Mouse (Mus musculus) urinary bladder, postnatal 36 days (tissue): ENCODE measurements around the gene Herc3.
"Not testable (repeated sequence)": the region's sequence is repeated elsewhere in the genome, so short reads cannot be mapped to it uniquely, and the experiment has no call there.

ENCODE experiments used
- DNase-seq, 2 experiments: peaks; one replicate each; pipeline ENCODE4 v3.0.0; 2022; ENCODE audit warnings: low spot score in 2 of 2, mixed read lengths in 1 of 2

Herc3 gene

DNA sequence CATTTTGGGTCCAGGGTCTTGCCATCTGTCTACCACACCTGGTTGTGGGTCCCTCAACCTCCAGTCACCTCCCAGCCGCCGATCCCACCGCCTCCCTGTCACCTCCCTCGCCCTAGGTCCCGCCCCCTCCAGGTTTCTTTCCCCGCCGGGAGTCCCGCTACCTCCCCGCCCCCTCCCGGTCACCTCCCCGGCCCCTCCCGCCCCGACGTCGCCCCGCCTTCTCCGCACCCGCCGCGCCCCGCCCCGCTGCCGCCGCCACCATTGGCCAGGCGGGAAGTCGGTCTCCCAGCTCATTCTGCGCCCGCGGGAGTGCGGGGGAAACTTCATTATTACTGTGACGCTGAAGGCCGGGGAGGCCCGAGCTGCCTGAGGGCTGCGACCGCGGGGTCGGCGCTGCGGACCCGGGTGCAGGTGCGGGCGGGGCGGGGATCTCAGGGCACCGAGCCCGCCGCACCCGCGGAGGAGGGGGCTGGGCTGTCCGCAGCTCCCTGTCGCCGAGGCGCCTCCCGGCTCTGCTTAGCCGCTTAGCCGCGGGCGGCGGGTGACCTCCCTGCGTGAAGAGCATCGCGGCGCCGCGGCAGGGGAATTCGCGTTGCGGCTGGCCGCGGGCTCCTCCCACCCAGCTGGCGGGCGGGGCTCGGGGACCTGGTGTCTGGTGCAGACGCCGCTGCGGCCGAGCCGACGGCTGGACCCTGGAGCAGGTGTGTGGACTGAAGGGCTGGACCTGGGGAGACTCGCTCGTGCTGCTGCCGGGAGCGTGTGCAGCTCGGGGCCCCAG lies at the start of gene Herc3:
Gene Herc3, plus strand, starts transcription at position 234 of the 778 bp plus-strand sequence.
- DNase-seq: peak; percentile 23 to 48

GRCm38 (mm10) chr6:58801394-58801793 lies 29.9 kb upstream of the Herc3 start:
- no peak for DNase-seq

DNA sequence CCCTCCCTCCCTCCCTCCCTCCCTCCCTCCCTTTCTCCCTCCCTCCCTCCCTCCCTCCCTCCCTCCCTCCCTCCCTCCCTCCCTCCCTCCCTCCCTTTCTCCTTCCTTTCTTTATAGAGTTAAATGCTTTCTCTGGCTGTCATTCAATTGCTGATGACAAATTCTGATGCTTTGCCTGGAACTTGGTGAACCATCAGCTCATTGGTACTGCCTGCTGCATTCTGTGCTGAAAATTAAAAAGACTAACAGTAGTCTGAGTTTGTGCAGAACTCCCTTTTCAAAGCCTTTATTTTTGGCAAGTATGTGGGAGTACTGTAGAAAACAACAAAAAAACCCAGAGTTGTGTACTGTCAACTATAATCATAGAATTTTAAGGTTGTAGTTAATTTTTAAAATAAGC lies 16.9 kb upstream of the Herc3 start:
- DNase-seq: no peak

GRCm38 (mm10) chr6:58817037-58817436 lies 14.2 kb upstream of the Herc3 start:
- not testable (repeated sequence) for DNase-seq

DNA sequence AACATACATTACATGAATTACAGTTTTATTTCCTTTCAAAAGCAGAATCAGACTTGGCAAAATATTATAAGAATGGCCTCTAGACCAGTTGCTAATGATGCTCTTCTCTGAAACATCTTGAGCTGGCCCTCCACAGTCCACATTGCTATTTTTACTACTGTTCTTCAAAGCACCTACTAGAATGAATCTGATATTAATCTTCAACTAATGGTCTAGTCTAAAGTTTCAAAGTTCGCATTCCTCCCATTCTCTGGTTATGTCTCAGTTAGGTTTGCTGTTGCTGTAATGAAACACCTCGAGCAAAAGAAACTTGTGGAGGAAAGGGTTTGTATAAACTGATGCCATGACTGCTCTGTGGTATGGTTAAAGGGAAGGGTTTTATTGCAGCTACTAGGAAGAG lies 5.6 kb upstream of the Herc3 start:
- no peak for DNase-seq

GRCm38 (mm10) chr6:58826089-58826488 lies 5.2 kb upstream of the Herc3 start:
- DNase-seq: no peak

DNA sequence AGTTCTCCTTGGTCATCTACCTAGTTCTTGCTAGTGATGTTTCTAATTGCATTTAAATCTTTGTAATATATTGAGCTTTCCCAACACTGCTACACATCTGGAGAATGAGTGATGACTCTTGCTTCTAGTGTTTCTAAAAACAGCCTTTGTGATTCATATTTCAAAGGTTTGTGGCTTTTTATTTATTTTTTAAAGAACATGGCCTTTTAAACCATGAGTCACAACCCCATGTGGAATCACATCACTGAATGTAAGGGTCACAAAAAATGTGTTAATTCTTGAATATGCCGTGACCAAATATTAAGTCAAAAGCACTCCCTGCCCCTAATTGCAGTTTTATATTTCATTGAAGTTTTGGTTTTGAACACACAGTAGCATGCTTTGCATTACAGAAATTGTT lies 2.7 kb upstream of the Herc3 start:
- DNase-seq: no peak

DNA sequence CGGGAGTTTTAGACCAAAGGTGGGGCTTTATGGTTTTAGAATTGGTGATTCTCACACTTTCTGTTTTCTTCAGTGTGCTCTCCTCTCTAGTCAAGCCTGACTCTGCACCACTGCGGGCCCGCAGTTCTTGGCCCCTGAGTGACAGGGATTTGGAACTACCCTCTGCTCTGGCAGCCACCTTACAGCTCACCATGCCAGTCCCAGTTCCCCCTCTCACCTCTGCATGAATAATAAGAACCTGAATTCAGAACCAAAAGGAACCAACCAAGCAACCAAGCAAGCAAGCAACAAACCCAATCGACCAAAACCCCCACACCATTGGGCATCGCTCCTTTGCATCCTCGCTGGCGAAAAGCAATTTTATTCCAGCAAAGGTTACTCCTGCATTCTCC lies 429 bp upstream of the Herc3 start:
- DNase-seq: no peak

DNA sequence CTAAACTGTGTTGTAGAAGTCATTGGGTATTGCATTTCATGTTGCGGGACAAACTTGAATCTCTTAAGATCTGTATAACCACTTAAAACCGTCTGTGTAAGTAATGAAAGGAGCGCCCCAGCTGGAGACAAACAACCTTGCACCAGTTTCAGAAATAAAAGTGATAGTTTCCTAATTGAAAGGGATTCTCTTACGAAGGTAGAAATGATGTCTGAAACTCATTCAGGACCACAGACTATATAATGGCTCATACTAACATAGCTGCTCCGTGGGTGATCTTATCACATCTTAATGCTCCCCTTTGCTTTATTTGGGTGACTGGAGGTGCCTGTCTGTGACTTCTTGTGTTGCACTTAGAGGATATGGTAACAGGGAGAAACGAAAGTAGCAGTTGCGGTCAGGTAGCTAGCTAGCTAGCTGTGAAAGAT lies 1.3 kb downstream of the Herc3 start:
- no peak for DNase-seq

- DNase-seq: no peak
These were observed 3.2 kb downstream of the Herc3 start for GRCm38 (mm10) chr6:58834470-58834869.

DNA sequence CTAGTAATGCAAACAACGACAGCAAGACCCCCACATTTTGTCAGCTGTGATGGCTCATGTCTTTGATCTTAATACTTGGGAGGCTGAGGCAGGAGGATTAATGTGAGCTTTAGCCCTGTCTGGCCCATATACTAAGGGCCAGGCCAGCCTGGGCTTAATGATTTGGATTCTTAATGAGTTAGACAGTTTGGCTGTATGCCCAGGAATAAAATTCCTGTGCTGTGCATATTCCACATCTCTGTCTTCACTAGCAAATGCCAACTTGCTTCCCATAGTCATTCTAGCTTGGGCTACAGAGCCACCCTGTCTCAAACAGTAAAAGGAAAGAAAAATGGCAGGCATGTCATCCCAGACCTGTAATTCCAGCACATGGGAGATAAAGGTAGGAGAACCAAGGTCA lies 4.3 kb downstream of the Herc3 start:
- no peak for DNase-seq

DNA sequence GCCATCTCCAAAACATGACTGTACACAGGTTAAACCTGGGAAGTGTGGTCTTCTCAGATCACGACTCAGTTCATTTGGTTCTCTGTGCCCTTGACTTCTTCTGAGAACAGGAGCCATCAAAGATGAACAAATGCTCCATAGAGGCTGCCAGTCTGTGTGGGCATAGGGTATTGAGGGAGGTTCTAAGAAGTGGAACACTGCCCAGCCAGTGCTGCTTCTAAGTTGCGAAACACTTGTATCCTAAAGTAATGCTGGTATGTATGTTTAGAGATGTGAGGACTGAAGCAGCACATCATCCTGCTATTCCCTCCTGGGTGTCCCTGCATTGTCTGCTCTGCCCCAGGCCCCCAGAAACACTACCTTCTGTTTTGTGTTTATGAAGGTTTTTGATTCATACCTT lies 5.2 kb downstream of the Herc3 start:
- no peak for DNase-seq

DNA sequence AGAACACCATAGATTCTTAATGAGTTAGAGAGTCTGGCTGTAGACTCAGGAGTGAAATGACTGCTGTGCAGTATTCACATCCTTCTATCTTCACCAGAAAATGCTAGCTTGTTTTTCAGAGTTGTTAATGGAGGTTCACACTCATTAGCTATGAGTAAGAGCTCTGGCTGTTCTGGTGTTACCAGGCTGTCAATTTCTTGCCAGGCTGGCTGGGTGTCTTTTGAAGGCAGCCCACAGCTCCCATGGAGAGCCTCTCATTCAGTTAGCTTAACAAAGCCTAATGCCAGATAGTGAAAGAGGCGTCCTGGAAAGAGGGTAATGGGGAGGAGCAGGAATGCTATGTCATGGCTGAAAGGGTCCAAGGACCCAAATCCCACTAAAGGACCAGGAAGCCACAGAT lies 6.7 kb downstream of the Herc3 start:
- no peak for DNase-seq

DNA sequence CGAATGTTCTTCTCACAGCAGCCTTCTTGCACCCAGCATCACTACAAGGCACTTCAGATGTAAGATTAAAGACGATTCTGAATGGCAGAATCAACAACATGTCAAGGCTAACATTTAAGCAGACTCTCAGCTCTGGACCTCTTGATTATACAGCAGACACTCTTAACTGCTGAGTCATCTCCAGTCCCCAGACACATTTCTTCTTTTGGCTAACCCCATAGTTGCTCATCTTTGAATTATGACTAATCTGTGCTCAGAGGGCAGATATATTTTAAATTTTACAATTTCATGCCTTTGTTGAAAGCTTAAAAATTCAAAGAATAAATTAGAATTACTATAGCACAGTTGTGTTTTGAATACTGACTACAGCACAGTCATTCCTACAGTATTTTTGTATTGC lies 9.9 kb downstream of the Herc3 start:
- no peak for DNase-seq

DNA sequence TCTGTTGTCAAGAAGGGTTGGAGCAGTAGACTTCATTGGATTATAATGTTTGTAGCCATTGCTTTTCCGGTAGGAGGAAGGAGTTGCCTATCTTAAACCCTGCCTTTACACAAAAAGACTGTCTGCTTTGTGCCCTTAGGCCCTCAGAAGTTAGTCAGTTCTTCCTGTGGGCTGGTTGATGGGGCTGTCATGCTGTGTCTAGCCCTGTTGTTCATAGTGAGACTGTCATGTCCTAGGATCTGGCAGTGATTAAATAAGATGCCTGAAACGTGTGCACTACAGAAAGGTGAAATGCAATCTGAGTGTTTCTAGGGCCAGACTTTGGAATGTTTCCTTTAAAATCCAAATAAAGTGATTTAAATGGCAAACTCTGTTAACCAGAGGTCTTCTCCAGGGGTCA lies 10.9 kb downstream of the Herc3 start:
- no peak for DNase-seq

DNA sequence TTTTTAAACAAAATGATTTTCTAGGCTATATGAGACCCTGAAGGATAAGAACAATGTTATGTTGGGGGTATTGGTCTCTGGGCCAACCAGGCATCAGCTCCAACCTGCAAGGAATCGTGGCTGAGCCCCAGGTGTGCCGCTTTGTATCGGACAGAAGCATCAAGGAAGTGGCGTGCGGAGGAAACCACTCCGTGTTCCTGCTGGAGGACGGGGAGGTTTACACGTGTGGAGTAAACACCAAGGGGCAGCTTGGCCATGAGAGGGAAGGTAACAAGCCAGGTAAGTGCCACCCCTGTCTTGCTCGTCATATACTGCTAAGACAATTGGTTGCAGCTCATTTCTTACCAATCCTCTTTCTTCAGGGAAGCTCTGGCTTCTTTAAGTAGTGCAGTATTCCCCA lies 12.3 kb downstream of the Herc3 start:
- DNase-seq: no peak

DNA sequence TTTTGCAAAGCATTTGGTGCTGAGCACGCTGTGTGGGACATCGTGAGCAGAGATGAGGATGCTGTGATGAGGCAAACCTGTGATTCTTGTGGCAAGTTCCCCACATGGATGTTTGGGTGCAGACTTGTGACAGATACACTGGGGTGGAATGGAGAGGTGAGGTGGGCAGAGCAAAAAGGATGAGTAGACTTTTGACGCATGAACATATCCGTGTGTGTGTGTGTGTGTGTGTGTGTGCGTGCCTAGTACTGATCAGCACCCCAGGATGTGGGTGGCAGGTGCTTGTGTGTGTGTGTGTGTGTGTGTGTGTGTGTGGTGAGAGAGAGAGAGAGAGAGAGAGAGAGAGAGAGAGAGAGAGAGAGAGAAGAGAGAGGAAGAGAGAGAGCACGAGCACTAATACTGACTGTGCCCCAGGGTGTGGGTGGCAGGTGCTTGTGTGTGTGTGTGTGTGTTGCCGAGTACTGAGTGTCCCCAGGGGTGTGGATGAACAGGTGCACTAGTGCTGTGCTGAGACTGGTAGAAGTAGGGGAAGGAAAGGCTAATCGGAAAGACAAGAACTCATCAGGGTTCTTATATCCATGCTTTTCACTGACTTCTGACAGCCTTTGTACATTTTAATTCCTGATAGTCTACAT lies 13.0 kb downstream of the Herc3 start:
- DNase-seq: no peak

- DNase-seq: no peak
These were observed 15.8 kb downstream of the Herc3 start for GRCm38 (mm10) chr6:58846850-58847692.

DNA sequence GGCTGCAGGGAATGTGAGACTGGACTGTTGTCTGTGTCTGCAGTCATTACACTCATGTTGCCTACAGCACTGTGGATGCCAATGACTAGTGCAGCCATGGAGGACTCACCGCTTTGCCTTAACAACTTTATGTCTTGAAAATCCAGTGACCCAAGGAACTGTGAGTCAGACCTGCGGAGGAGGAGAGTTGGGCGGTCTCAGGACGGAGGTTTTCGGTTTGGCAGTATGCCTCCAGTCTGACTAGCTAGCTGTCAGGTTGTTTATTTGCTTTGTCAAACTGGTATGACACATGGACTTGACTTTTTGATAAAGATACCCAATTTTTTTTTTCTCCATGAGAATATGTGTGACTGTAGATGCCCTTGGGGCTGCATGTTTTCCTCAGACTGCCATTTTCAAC lies 16.6 kb downstream of the Herc3 start:
- DNase-seq: peak; percentile 3 to 38

GRCm38 (mm10) chr6:58849356-58849755 lies 18.1 kb downstream of the Herc3 start:
- DNase-seq: no peak

DNA sequence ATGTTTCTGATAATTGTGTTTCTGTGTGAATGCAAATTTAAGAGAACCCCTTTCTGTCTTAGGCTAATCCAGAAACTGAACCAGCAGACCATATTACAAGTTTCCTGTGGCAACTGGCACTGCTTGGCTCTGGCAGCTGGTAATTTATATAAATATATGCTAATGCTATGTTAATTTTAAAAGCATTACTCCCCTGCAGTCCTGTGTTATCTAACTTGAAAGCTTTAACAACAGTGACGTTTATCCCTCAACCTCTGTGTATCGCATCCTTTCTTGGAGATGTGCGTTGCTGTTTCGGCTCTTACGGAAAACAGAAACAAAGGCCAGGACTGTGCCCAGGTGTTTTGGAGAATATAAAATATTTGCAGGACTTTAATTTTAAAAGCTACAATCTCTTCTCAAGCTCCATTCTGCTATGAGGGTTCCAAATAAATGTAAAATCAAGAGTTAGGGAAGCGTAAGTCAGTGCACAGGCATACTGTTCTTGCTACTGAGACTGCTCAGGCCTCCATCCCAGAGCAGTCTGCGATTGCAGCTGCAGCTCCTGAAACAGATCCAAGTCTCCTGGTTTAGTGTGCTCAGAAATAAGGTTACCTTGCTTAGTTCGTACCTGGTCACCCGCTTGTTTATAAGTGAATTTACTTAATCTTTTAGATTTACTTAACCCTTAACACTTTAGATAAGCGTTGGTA lies 24.6 kb downstream of the Herc3 start:
- DNase-seq: no peak

GRCm38 (mm10) chr6:58856494-58856893 lies 25.2 kb downstream of the Herc3 start:
- no peak for DNase-seq
